Mouse (Mus musculus): ENCODE results near the gene Nuak2. TPM values are rescaled to one million over a fixed set of nuclear protein-coding genes. Genes with fewer than 3 reads are reported as not detected.

Gene Nuak2
- total RNA-seq, 2 experiments from 2014 or later: 3.5 to 4.7 TPM

- intact Hi-C loops (cut with DNase I): no loop called here
- DNase-seq: no peak
These were observed 55.6 kb downstream of the Nuak2 start for GRCm38 (mm10) chr1:132371298-132372081.

GRCm38 (mm10) chr1:132372354-132372753 lies 56.4 kb downstream of the Nuak2 start:
- intact Hi-C loops (cut with DNase I): no loop called here
- DNase-seq: no peak

- intact Hi-C loops (cut with DNase I): no loop called here
These were observed 57.1 kb downstream of the Nuak2 start for GRCm38 (mm10) chr1:132372896-132373534.

GRCm38 (mm10) chr1:132374140-132374872 lies 58.4 kb downstream of the Nuak2 start:
- DNase-seq: peak; percentile 62 to 63
- intact Hi-C loops (cut with DNase I): no loop called here

More at GRCm38 (mm10) chr1:132372896-132373534, 57.1 kb downstream of the Nuak2 start:
- DNase-seq: no peak

GRCm38 (mm10) chr1:132374873-132375244 lies 58.9 kb downstream of the Nuak2 start:
- no peak for DNase-seq
- intact Hi-C loops (cut with DNase I): no loop called here

- intact Hi-C loops (cut with DNase I): no loop called here
- DNase-seq: no peak
These were observed 59.3 kb downstream of the Nuak2 start for GRCm38 (mm10) chr1:132375256-132375655.

- intact Hi-C loops (cut with DNase I): no loop called here
- DNase-seq: peak in 1 of 2 experiments; percentile 56
These were observed 60.5 kb downstream of the Nuak2 start for GRCm38 (mm10) chr1:132376211-132377054.

- DNase-seq: peak; percentile 53 to 59
- intact Hi-C loops (cut with DNase I): no loop called here
These were observed 61.1 kb downstream of the Nuak2 start for GRCm38 (mm10) chr1:132377055-132377365.

- no peak for DNase-seq
These were observed 61.9 kb downstream of the Nuak2 start for GRCm38 (mm10) chr1:132377811-132378210.

GRCm38 (mm10) chr1:132380550-132381100 lies 64.7 kb downstream of the Nuak2 start:
- DNase-seq: no peak
- intact Hi-C loops (cut with DNase I): no loop called here

More at GRCm38 (mm10) chr1:132377811-132378210, 61.9 kb downstream of the Nuak2 start:
- intact Hi-C loops (cut with DNase I): no loop called here

- DNase-seq: no peak
- intact Hi-C loops (cut with DNase I): no loop called here
These were observed 66.0 kb downstream of the Nuak2 start for GRCm38 (mm10) chr1:132381929-132382328.

Other genes starting within 250 kb of the Nuak2 start
- gene Mfsd4a, start 248.1 kb upstream of the Nuak2 start, total RNA-seq (2021): 1 to 10 TPM; 1.7 TPM
- 10 to 100 TPM in 1 of 2 experiments, 1 to 10 TPM in 1; 7.6 to 10.4 TPM for gene Cdk18, start 176.4 kb upstream of the Nuak2 start, total RNA-seq (2021)
- not detected for gene Lemd1, start 124.7 kb upstream of the Nuak2 start, total RNA-seq (2021)
- not detected for gene AC124108.1, start 124.7 kb upstream of the Nuak2 start, total RNA-seq (2021)
- not detected for gene Gm10188, start 86.4 kb upstream of the Nuak2 start, total RNA-seq (2021)
- 10 to 100 TPM; 17.7 to 27.5 TPM for gene Klhdc8a, start 17.5 kb upstream of the Nuak2 start, total RNA-seq (2021)
- gene Tmcc2, start 75.2 kb downstream of the Nuak2 start, total RNA-seq (2021): 10 to 100 TPM; 14.7 to 16.4 TPM
- 10 to 100 TPM; 19.7 to 24.7 TPM for gene Dstyk, start 101.4 kb downstream of the Nuak2 start, total RNA-seq (2021)
- 10 to 100 TPM; 20.4 to 24.9 TPM for gene Rbbp5, start 161.2 kb downstream of the Nuak2 start, total RNA-seq (2021)
- 1 to 10 TPM; 1.5 to 1.6 TPM for gene Tmem81, start 190.1 kb downstream of the Nuak2 start, total RNA-seq (2021)
- 1 to 10 TPM; 2.6 to 3.3 TPM for gene Cntn2, start 227.1 kb downstream of the Nuak2 start, total RNA-seq (2021)

All from heart, postnatal 10 days (tissue).